Mouse (Mus musculus): ENCODE data around the gene 4932438H23Rik. TPM values are rescaled to one million over a fixed set of nuclear protein-coding genes. Genes with fewer than 3 reads are reported as not detected.

Gene 4932438H23Rik
- polyA plus RNA-seq, 1 experiment: 0.02 TPM

DNA sequence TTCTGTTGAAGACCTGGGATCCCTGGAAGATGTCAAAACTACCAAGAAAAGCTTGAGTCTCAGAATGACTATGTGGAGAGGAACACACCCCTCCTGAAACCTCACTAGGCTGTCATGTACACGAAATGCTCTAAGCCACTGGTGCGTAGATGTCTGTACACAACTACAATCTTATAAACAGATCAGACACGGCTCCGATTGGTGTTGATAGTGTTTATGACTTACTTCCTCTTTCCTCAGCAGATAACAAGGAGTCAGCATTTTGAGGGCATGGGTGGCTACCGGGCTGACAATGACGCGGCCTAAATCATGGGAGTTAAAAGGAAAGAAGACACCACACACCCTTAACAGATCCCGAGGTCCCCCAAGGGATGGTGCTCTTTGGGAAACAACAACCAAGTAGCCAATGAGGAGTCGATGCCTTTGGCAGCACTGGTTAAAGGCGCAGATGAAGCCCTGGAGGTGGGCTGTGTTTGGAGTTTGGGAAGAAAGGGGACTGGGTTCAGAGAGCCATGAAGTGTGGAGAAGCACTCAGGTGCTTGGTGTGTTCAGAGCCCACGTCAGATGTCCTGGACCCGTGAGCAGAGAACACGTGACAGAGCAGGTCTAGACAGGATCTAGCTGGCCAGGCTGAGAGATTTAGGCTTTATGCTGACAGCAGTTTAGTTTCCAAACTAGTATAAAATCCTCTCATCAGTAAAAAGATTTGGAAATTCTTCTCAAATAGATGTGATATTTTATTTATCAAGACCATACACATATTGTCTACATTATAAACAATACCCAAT is 33.2 kb downstream of the 4932438H23Rik start:
- Histone ChIP-seq H3K4me3 (ENCODE audit: insufficient read depth, poor library complexity, severe bottlenecking) (no peak overlapping the region), H3K79me3 (ENCODE audit: low read depth) (no peaks in the 10 kb centered on the region), H3ac (ENCODE audit: control insufficient read depth, insufficient read length, low read depth) (no peak overlapping the region), H3K27me3 (ENCODE audit: control insufficient read depth, insufficient read depth, insufficient read length) (peaks cover 36% of the 10 kb centered on the region), H3K36me3 (ENCODE audit: control insufficient read depth, insufficient read depth) (no peaks in the 10 kb centered on the region), H3K79me2 (ENCODE audit: control insufficient read depth, insufficient read depth) (no peaks in the 10 kb centered on the region)
- TF ChIP-seq MYOD1 (IDR thresholded peaks at IDR 0.05; ENCODE audit: control insufficient read depth, insufficient read length, low read depth) (no peak), MAX (IDR thresholded peaks at IDR 0.05) (no peak), USF1 (IDR thresholded peaks at IDR 0.05; ENCODE audit: low read depth) (no peak), MYOG (IDR thresholded peaks at IDR 0.05; ENCODE audit: control insufficient read depth, extremely low read depth, insufficient read length) (no peak), CTCF (IDR thresholded peaks at IDR 0.05; ENCODE audit: control insufficient read depth, insufficient read depth, insufficient read length) (no peak), FOSL1 (IDR thresholded peaks at IDR 0.05; ENCODE audit: insufficient read depth, low read length, poor library complexity, severe bottlenecking) (no peak), CEBPB (IDR thresholded peaks at IDR 0.05; ENCODE audit: low read depth) (no peak)

DNA sequence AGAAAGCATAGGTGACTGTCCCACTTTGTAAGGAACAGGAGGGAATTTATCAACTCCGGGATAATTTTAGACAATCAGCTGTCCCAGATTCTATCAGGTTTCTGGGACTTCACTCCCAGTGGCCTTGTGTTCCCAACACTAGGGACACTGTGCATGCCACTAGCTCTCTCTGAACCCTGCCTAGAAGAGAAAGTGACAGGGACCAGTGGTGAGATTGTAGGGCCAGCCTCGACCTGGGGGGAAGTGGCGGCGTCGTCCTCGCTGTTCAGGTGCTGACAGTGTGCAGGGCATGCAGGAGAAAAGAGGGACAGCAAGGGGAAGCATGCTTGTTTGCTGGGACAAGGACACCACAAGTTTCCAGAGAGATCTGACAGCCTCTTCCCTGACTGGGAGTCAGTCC is 37.2 kb downstream of the 4932438H23Rik start:
- H3K27me3 ChIP-seq (ENCODE audit: control insufficient read depth, insufficient read depth, insufficient read length): peaks cover 45% of the 10 kb centered on the region
- no peaks in the 10 kb centered on the region for H3K36me3 ChIP-seq (ENCODE audit: control insufficient read depth, insufficient read depth)
- no peak overlapping the region for H3K4me3 ChIP-seq (ENCODE audit: insufficient read depth, poor library complexity, severe bottlenecking)
- H3K79me3 ChIP-seq (ENCODE audit: low read depth): no peaks in the 10 kb centered on the region
- no peak for TF ChIP-seq MYOG (IDR thresholded peaks at IDR 0.05; ENCODE audit: control insufficient read depth, extremely low read depth, insufficient read length)
- TF ChIP-seq FOSL1 (IDR thresholded peaks at IDR 0.05; ENCODE audit: insufficient read depth, low read length, poor library complexity, severe bottlenecking): no peak
- H3K79me2 ChIP-seq (ENCODE audit: control insufficient read depth, insufficient read depth): no peaks in the 10 kb centered on the region
- no peak overlapping the region for H3ac ChIP-seq (ENCODE audit: control insufficient read depth, insufficient read length, low read depth)

GRCm38 (mm10) chr16:91057261-91057660 is 37.7 kb downstream of the 4932438H23Rik start:
- TF ChIP-seq FOSL1 (IDR thresholded peaks at IDR 0.05; ENCODE audit: insufficient read depth, low read length, poor library complexity, severe bottlenecking) (no peak), CEBPB (IDR thresholded peaks at IDR 0.05; ENCODE audit: low read depth) (no peak), MAX (IDR thresholded peaks at IDR 0.05) (no peak), CTCF (IDR thresholded peaks at IDR 0.05; ENCODE audit: control insufficient read depth, insufficient read depth, insufficient read length) (no peak), MYOD1 (IDR thresholded peaks at IDR 0.05; ENCODE audit: control insufficient read depth, insufficient read length, low read depth) (no peak), USF1 (IDR thresholded peaks at IDR 0.05; ENCODE audit: low read depth) (no peak), MYOG (IDR thresholded peaks at IDR 0.05; ENCODE audit: control insufficient read depth, extremely low read depth, insufficient read length) (no peak)
- no peaks in the 10 kb centered on the region for H3K79me2 ChIP-seq (ENCODE audit: control insufficient read depth, insufficient read depth)

GRCm38 (mm10) chr16:91056043-91056821 is 38.7 kb downstream of the 4932438H23Rik start:
- no peak overlapping the region for H3ac ChIP-seq (ENCODE audit: control insufficient read depth, insufficient read length, low read depth)
- H3K27me3 ChIP-seq (ENCODE audit: control insufficient read depth, insufficient read depth, insufficient read length): peaks cover 50% of the 10 kb centered on the region
- H3K4me3 ChIP-seq (ENCODE audit: insufficient read depth, poor library complexity, severe bottlenecking): no peak overlapping the region
- H3K36me3 ChIP-seq (ENCODE audit: control insufficient read depth, insufficient read depth): no peaks in the 10 kb centered on the region
- no peak for TF ChIP-seq MYOG (IDR thresholded peaks at IDR 0.05; ENCODE audit: control insufficient read depth, extremely low read depth, insufficient read length)
- no peak for TF ChIP-seq CTCF (IDR thresholded peaks at IDR 0.05; ENCODE audit: control insufficient read depth, insufficient read depth, insufficient read length)
- TF ChIP-seq CEBPB (IDR thresholded peaks at IDR 0.05; ENCODE audit: low read depth): no peak
- TF ChIP-seq FOSL1 (IDR thresholded peaks at IDR 0.05; ENCODE audit: insufficient read depth, low read length, poor library complexity, severe bottlenecking): no peak
- TF ChIP-seq MYOD1 (IDR thresholded peaks at IDR 0.05; ENCODE audit: control insufficient read depth, insufficient read length, low read depth): no peak
- no peak for TF ChIP-seq USF1 (IDR thresholded peaks at IDR 0.05; ENCODE audit: low read depth)
- no peak for TF ChIP-seq MAX (IDR thresholded peaks at IDR 0.05)
- H3K79me3 ChIP-seq (ENCODE audit: low read depth): no peaks in the 10 kb centered on the region
- H3K79me2 ChIP-seq (ENCODE audit: control insufficient read depth, insufficient read depth): no peaks in the 10 kb centered on the region

More at GRCm38 (mm10) chr16:91057261-91057660, 37.7 kb downstream of the 4932438H23Rik start:
- no peaks in the 10 kb centered on the region for H3K36me3 ChIP-seq (ENCODE audit: control insufficient read depth, insufficient read depth)
- no peak overlapping the region for H3K4me3 ChIP-seq (ENCODE audit: insufficient read depth, poor library complexity, severe bottlenecking)
- no peak overlapping the region for H3ac ChIP-seq (ENCODE audit: control insufficient read depth, insufficient read length, low read depth)
- no peaks in the 10 kb centered on the region for H3K79me3 ChIP-seq (ENCODE audit: low read depth)
- peaks cover 44% of the 10 kb centered on the region for H3K27me3 ChIP-seq (ENCODE audit: control insufficient read depth, insufficient read depth, insufficient read length)

DNA sequence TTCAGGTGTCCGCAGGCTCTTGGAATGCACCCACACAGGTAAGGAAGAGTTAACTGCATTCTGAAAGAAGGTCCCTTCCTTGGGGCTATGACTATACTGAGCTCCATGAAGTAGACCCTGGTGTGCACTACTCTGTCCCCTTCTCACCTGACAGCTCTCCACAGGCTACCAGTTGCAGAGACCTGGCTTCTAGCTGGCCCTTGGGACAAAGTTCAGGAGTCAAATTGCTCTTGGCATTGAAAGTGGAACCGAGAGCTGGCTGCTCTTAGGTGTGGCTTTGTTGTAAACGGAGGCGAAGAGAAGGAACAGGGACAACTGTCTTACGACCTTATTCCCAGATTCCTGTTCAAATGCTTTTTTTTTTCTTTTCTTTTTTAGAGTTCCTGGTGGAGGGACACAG is 39.8 kb downstream of the 4932438H23Rik start:
- Histone ChIP-seq H3K36me3 (ENCODE audit: control insufficient read depth, insufficient read depth) (no peaks in the 10 kb centered on the region), H3K4me3 (ENCODE audit: insufficient read depth, poor library complexity, severe bottlenecking) (no peak overlapping the region), H3ac (ENCODE audit: control insufficient read depth, insufficient read length, low read depth) (no peak overlapping the region), H3K79me3 (ENCODE audit: low read depth) (no peaks in the 10 kb centered on the region), H3K79me2 (ENCODE audit: control insufficient read depth, insufficient read depth) (no peaks in the 10 kb centered on the region), H3K27me3 (ENCODE audit: control insufficient read depth, insufficient read depth, insufficient read length) (peaks cover 55% of the 10 kb centered on the region)
- no peak for TF ChIP-seq MAX (IDR thresholded peaks at IDR 0.05)
- TF ChIP-seq MYOG (IDR thresholded peaks at IDR 0.05; ENCODE audit: control insufficient read depth, extremely low read depth, insufficient read length): no peak
